Mouse (Mus musculus) brain, embryonic 14.5 days (tissue): ENCODE data around the gene Lypd5.

ENCODE experiments used
- CTCF ChIP-seq: fragments of 200-500 bp; IDR thresholded peaks from 2 replicates; pipeline ENCODE4 v1.5.1; 2012; ENCODE audit warnings: inconsistent platforms, mild to moderate bottlenecking, moderate library complexity, borderline replicate concordance; ENCODE audit not compliant: insufficient read depth, insufficient read length; ENCODE audit errors: extremely low read depth
- POLR2A ChIP-seq: fragments of 200-500 bp; IDR thresholded peaks from 2 replicates; pipeline ENCODE4 v1.6.1; 2012; ENCODE audit warnings: mild to moderate bottlenecking, inconsistent platforms, borderline replicate concordance; ENCODE audit not compliant: poor library complexity, insufficient read depth, insufficient read length, severe bottlenecking; ENCODE audit errors: extremely low read depth

GRCm38 (mm10) chr7:24372786-24373185 is 23.8 kb downstream of the Lypd5 start:
- TF ChIP-seq CTCF: no peak
- no peak for TF ChIP-seq POLR2A
